Mouse (Mus musculus) thymus, adult 2 months (tissue): Measurements from ENCODE around the gene Sdhaf1. TPM values are rescaled to one million over a fixed set of nuclear protein-coding genes. Genes with fewer than 3 reads are reported as not detected.

Experiments used
- DNase-seq: peaks from one replicate; pipeline ENCODE4 v3.0.0; 2021
- H3K27ac ChIP-seq: fragments of 200-500 bp; 2 replicates; pipeline ENCODE4 v1.5.1; 2012; ENCODE audit warnings: low read length, control low read depth; ENCODE audit not compliant: control insufficient read depth, insufficient read depth
- H3K27me3 ChIP-seq: fragments of 200-500 bp; 2 replicates; pipeline ENCODE4 v1.6.1; 2012; ENCODE audit warnings: mild to moderate bottlenecking, low read length, moderate library complexity, mixed read lengths; ENCODE audit not compliant: control insufficient read depth, insufficient read depth
- H3K36me3 ChIP-seq: fragments of 200-500 bp; 2 replicates; pipeline ENCODE4 v1.6.1; 2012; ENCODE audit warnings: mild to moderate bottlenecking, low read length, moderate library complexity; ENCODE audit not compliant: control insufficient read depth, insufficient read depth
- H3K4me1 ChIP-seq: fragments of 200-500 bp; replicated peaks from 2 replicates; pipeline ENCODE4 v1.6.1; 2012; ENCODE audit warnings: low read length; ENCODE audit not compliant: control insufficient read depth, insufficient read depth
- H3K4me3 ChIP-seq: fragments of 200-500 bp; 2 replicates; pipeline ENCODE4 v1.5.1; 2012; ENCODE audit warnings: mild to moderate bottlenecking, low read length, control low read depth, moderate library complexity; ENCODE audit not compliant: control insufficient read depth, insufficient read depth
- CTCF ChIP-seq: fragments of 200-500 bp; IDR thresholded peaks from 2 replicates; pipeline ENCODE4 v1.5.1; 2012; ENCODE audit warnings: mild to moderate bottlenecking, control low read depth, low read length, moderate library complexity, borderline replicate concordance; ENCODE audit not compliant: control insufficient read depth, poor library complexity, insufficient read depth; ENCODE audit errors: extremely low read depth
- POLR2A ChIP-seq: fragments of 200-500 bp; IDR thresholded peaks from 2 replicates; pipeline ENCODE4 v1.6.1; 2012; ENCODE audit warnings: mild to moderate bottlenecking, low read length, control low read depth, moderate library complexity; ENCODE audit not compliant: control insufficient read depth, poor library complexity, insufficient read depth; ENCODE audit errors: extremely low read depth
- WGBS: fragments of 180-500 bp; shearing (Covaris S2); methylation state at CpG from one replicate; pipeline ENCODE4 v1.1.7; 2018; 5-methylcytosine and 5-hydroxymethylcytosine counted together
- polyA plus RNA-seq: library from polyadenylated mRNA; depleted of rRNA; stranded (reverse); fragments of >200 nt; gene quantifications from 2 replicates; pipeline ENCODE4 v1.2.3, GENCODE M21; 2012

The Sdhaf1 gene
- polyA plus RNA-seq, 1 experiment: 26.9 TPM

GRCm38 (mm10) chr7:30295103-30295502 is 28.6 kb downstream of the Sdhaf1 start:
- 83% methylated on average over 10 of the region's 10 CpGs for WGBS
- H3K36me3 ChIP-seq: no peaks in the 10 kb centered on the region
- TF ChIP-seq CTCF (no peak), POLR2A (no peak)

GRCm38 (mm10) chr7:30294296-30294695 is 29.4 kb downstream of the Sdhaf1 start:
- DNase-seq: no peak
- TF ChIP-seq POLR2A (no peak), CTCF (no peak)
- Histone ChIP-seq H3K4me3 (no peak overlapping the region), H3K4me1 (peaks cover 7% of the 10 kb centered on the region), H3K27ac (no peak overlapping the region), H3K36me3 (no peaks in the 10 kb centered on the region), H3K27me3 (no peaks in the 10 kb centered on the region)
- WGBS: 89% methylated on average over 5 of the region's 5 CpGs

More at GRCm38 (mm10) chr7:30295103-30295502, 28.6 kb downstream of the Sdhaf1 start:
- Histone ChIP-seq H3K4me1 (peaks cover 7% of the 10 kb centered on the region), H3K4me3 (no peak overlapping the region), H3K27me3 (no peaks in the 10 kb centered on the region), H3K27ac (no peak overlapping the region)
- DNase-seq: no peak

GRCm38 (mm10) chr7:30293795-30294194 is 29.9 kb downstream of the Sdhaf1 start:
- H3K36me3 ChIP-seq: no peaks in the 10 kb centered on the region
- no peak for DNase-seq
- H3K4me3 ChIP-seq: no peak overlapping the region
- peaks cover 7% of the 10 kb centered on the region for H3K4me1 ChIP-seq
- TF ChIP-seq POLR2A (no peak), CTCF (no peak)
- no peaks in the 10 kb centered on the region for H3K27me3 ChIP-seq
- H3K27ac ChIP-seq: no peak overlapping the region
- 91% methylated on average over 13 of the region's 13 CpGs for WGBS

GRCm38 (mm10) chr7:30291215-30292131 is 32.2 kb downstream of the Sdhaf1 start, which contains the start of gene Clip3:
TSS of gene Clip3 (plus strand) at chr7:30291728.
- Histone ChIP-seq H3K27me3 (no peaks in the 10 kb centered on the region), H3K4me1 (peaks cover 7% of the 10 kb centered on the region), H3K27ac (no peak within 1 kb of the TSS), H3K4me3 (peak within 1 kb of the TSS; percentile 35), H3K36me3 (no peaks in the 10 kb centered on the region)
- TF ChIP-seq CTCF: no peak
- TF ChIP-seq POLR2A: no peak
- DNase-seq: peak; percentile 34
- WGBS: 20% methylated on average over 35 of the region's 35 CpGs

- Histone ChIP-seq H3K4me3 (no peak overlapping the region), H3K4me1 (peaks cover 7% of the 10 kb centered on the region), H3K27me3 (no peaks in the 10 kb centered on the region), H3K27ac (no peak overlapping the region), H3K36me3 (no peaks in the 10 kb centered on the region)
- 88% methylated on average over 10 of the region's 10 CpGs for WGBS
- no peak for DNase-seq
- TF ChIP-seq CTCF: no peak
- no peak for TF ChIP-seq POLR2A
Observed at GRCm38 (mm10) chr7:30289714-30290399, 33.8 kb downstream of the Sdhaf1 start.

GRCm38 (mm10) chr7:30289071-30289713 is 34.5 kb downstream of the Sdhaf1 start:
- Histone ChIP-seq H3K4me1 (peaks cover 7% of the 10 kb centered on the region), H3K27ac (no peak overlapping the region), H3K27me3 (no peaks in the 10 kb centered on the region), H3K4me3 (no peak overlapping the region), H3K36me3 (no peaks in the 10 kb centered on the region)
- TF ChIP-seq POLR2A: no peak
- TF ChIP-seq CTCF: no peak
- DNase-seq: no peak
- 92% methylated on average over 7 of the region's 7 CpGs for WGBS
